Mouse (Mus musculus): Measurements from ENCODE around the gene Oas2. TPM values are rescaled to one million over a fixed set of nuclear protein-coding genes. Genes with fewer than 3 reads are reported as not detected.

Gene Oas2
- polyA plus RNA-seq, 1 experiment from 2014 or later: 0.60 TPM

GRCm38 (mm10) chr5:120703660-120704059, 46.0 kb downstream of the Oas2 start:
- no peak overlapping the region for H3K27ac ChIP-seq
- H3K9me3 ChIP-seq: no peaks in the 10 kb centered on the region
- H3K4me2 ChIP-seq (replicated peaks): no peak overlapping the region
- H3K36me3 ChIP-seq: no peaks in the 10 kb centered on the region
- no peak for ATAC-seq
- H3K4me1 ChIP-seq (replicated peaks): peaks cover 6% of the 10 kb centered on the region; the same call in 1 of the 2 replicates
- 0 out of 2 replicates have a peak, but pooled peaks cover 15% of the 10 kb centered on the region for H3K27me3 ChIP-seq (replicated peaks)
- no peak overlapping the region for H3K9ac ChIP-seq
- WGBS: 75% methylated on average over 3 of the region's 3 CpGs
- H3K4me3 ChIP-seq (replicated peaks): no peak overlapping the region

- no peak for ATAC-seq
- peaks cover 6% of the 10 kb centered on the region; the same call in 1 of the 2 replicates for H3K4me1 ChIP-seq (replicated peaks)
- 75% methylated on average over 2 of the region's 2 CpGs for whole genome bisulfite sequencing
Measured at GRCm38 (mm10) chr5:120702969-120703368, 46.7 kb downstream of the Oas2 start.

GRCm38 (mm10) chr5:120702421-120702820, 47.2 kb downstream of the Oas2 start:
- H3K4me1 ChIP-seq (replicated peaks): peaks cover 6% of the 10 kb centered on the region; the same call in 1 of the 2 replicates
- 0 out of 2 replicates have a peak, but pooled peaks cover 8% of the 10 kb centered on the region for H3K27me3 ChIP-seq (replicated peaks)
- H3K4me2 ChIP-seq (replicated peaks): no peak overlapping the region
- no peak for ATAC-seq
- no peak overlapping the region for H3K9ac ChIP-seq
- 93% methylated on average over 4 of the region's 4 CpGs for WGBS
- H3K9me3 ChIP-seq: no peaks in the 10 kb centered on the region
- H3K4me3 ChIP-seq (replicated peaks): no peak overlapping the region
- H3K27ac ChIP-seq: no peak overlapping the region
- no peaks in the 10 kb centered on the region for H3K36me3 ChIP-seq

More at GRCm38 (mm10) chr5:120702969-120703368, 46.7 kb downstream of the Oas2 start:
- Histone ChIP-seq H3K4me3 (replicated peaks) (no peak overlapping the region), H3K27ac (no peak overlapping the region), H3K27me3 (replicated peaks) (0 out of 2 replicates have a peak, but pooled peaks cover 8% of the 10 kb centered on the region), H3K36me3 (no peaks in the 10 kb centered on the region), H3K9ac (no peak overlapping the region), H3K9me3 (no peaks in the 10 kb centered on the region), H3K4me2 (replicated peaks) (no peak overlapping the region)

GRCm38 (mm10) chr5:120700996-120701790, 48.5 kb downstream of the Oas2 start:
- H3K9ac ChIP-seq: no peak overlapping the region
- no peak overlapping the region for H3K4me3 ChIP-seq (replicated peaks)
- no peaks in the 10 kb centered on the region for H3K36me3 ChIP-seq
- peaks cover 18% of the 10 kb centered on the region for H3K27me3 ChIP-seq (replicated peaks)
- WGBS: 63% methylated on average over 11 of the region's 11 CpGs
- ATAC-seq: no peak
- H3K4me1 ChIP-seq (replicated peaks): no peaks in the 10 kb centered on the region; the same call in 1 of the 2 replicates
- no peaks in the 10 kb centered on the region for H3K9me3 ChIP-seq
- no peak overlapping the region for H3K27ac ChIP-seq
- H3K4me2 ChIP-seq (replicated peaks): no peak overlapping the region

- 54% methylated on average over 16 of the region's 16 CpGs for WGBS
- no peaks in the 10 kb centered on the region for H3K36me3 ChIP-seq
- no peaks in the 10 kb centered on the region for H3K9me3 ChIP-seq
- H3K9ac ChIP-seq: no peak overlapping the region
- H3K4me2 ChIP-seq (replicated peaks): no peak overlapping the region
- peaks cover 5% of the 10 kb centered on the region; the same call in 1 of the 2 replicates for H3K4me1 ChIP-seq (replicated peaks)
- peaks cover 36% of the 10 kb centered on the region for H3K27me3 ChIP-seq (replicated peaks)
- no peak overlapping the region for H3K27ac ChIP-seq
- no peak for ATAC-seq
- no peak overlapping the region for H3K4me3 ChIP-seq (replicated peaks)
Measured at GRCm38 (mm10) chr5:120698801-120699391, 50.8 kb downstream of the Oas2 start.

- H3K27me3 ChIP-seq (replicated peaks): peaks cover 40% of the 10 kb centered on the region
- no peak overlapping the region for H3K27ac ChIP-seq
- no peaks in the 10 kb centered on the region for H3K36me3 ChIP-seq
- no peaks in the 10 kb centered on the region for H3K9me3 ChIP-seq
- no peak overlapping the region for H3K4me3 ChIP-seq (replicated peaks)
- ATAC-seq: no peak
- WGBS: 55% methylated on average over 3 of the region's 3 CpGs
- H3K4me1 ChIP-seq (replicated peaks): peaks cover 5% of the 10 kb centered on the region; the same call in 1 of the 2 replicates
- no peak overlapping the region for H3K9ac ChIP-seq
- H3K4me2 ChIP-seq (replicated peaks): no peak overlapping the region
Measured at GRCm38 (mm10) chr5:120698181-120698580, 51.5 kb downstream of the Oas2 start.

- H3K27me3 ChIP-seq (replicated peaks): peaks cover 47% of the 10 kb centered on the region
- no peaks in the 10 kb centered on the region for H3K9me3 ChIP-seq
- no peak overlapping the region for H3K9ac ChIP-seq
- no peaks in the 10 kb centered on the region for H3K36me3 ChIP-seq
- no peak for ATAC-seq
- H3K4me2 ChIP-seq (replicated peaks): no peak overlapping the region
- H3K4me1 ChIP-seq (replicated peaks): peaks cover 5% of the 10 kb centered on the region; the same call in 1 of the 2 replicates
- no peak overlapping the region for H3K27ac ChIP-seq
- H3K4me3 ChIP-seq (replicated peaks): no peak overlapping the region
- WGBS: 56% methylated on average over 4 of the region's 4 CpGs
Measured at GRCm38 (mm10) chr5:120696865-120697264, 52.8 kb downstream of the Oas2 start.

GRCm38 (mm10) chr5:120696057-120696743, 53.5 kb downstream of the Oas2 start:
- Histone ChIP-seq H3K9ac (no peak overlapping the region), H3K9me3 (no peaks in the 10 kb centered on the region), H3K4me2 (replicated peaks) (no peak overlapping the region), H3K4me1 (replicated peaks) (peaks cover 5% of the 10 kb centered on the region; the same call in 1 of the 2 replicates), H3K4me3 (replicated peaks) (no peak overlapping the region), H3K27ac (no peak overlapping the region), H3K27me3 (replicated peaks) (peaks cover 47% of the 10 kb centered on the region), H3K36me3 (no peaks in the 10 kb centered on the region)
- 75% methylated on average over 16 of the region's 16 CpGs for WGBS
- ATAC-seq: no peak

GRCm38 (mm10) chr5:120694695-120695074, 55.0 kb downstream of the Oas2 start:
- H3K27me3 ChIP-seq (replicated peaks): peaks cover 47% of the 10 kb centered on the region
- peaks cover 5% of the 10 kb centered on the region; the same call in 1 of the 2 replicates for H3K4me1 ChIP-seq (replicated peaks)
- peak overlapping the region; percentile 34; the same call in 1 of the 2 replicates for H3K4me2 ChIP-seq (replicated peaks)
- no peak for ATAC-seq
- no peak overlapping the region for H3K9ac ChIP-seq
- peak overlapping the region; percentile 9; the same call in 1 of the 2 replicates for H3K4me3 ChIP-seq (replicated peaks)
- no peak overlapping the region for H3K27ac ChIP-seq
- WGBS: 8% methylated on average over 41 of the region's 41 CpGs
- H3K9me3 ChIP-seq: no peaks in the 10 kb centered on the region
- no peaks in the 10 kb centered on the region for H3K36me3 ChIP-seq

GRCm38 (mm10) chr5:120693931-120694694, 55.5 kb downstream of the Oas2 start:
- no peaks in the 10 kb centered on the region for H3K9me3 ChIP-seq
- H3K4me1 ChIP-seq (replicated peaks): peaks cover 5% of the 10 kb centered on the region; the same call in 1 of the 2 replicates
- peak overlapping the region; percentile 9; the same call in 1 of the 2 replicates for H3K4me3 ChIP-seq (replicated peaks)
- H3K9ac ChIP-seq: no peak overlapping the region
- H3K4me2 ChIP-seq (replicated peaks): peak overlapping the region; percentile 34; the same call in 1 of the 2 replicates
- no peak overlapping the region for H3K27ac ChIP-seq
- peaks cover 47% of the 10 kb centered on the region for H3K27me3 ChIP-seq (replicated peaks)
- H3K36me3 ChIP-seq: no peaks in the 10 kb centered on the region
- ATAC-seq: no peak
- 18% methylated on average over 38 of the region's 38 CpGs for WGBS

GRCm38 (mm10) chr5:120692034-120692433, 57.6 kb downstream of the Oas2 start:
- peaks cover 43% of the 10 kb centered on the region for H3K27me3 ChIP-seq (replicated peaks)
- 71% methylated on average over 19 of the region's 19 CpGs for WGBS
- H3K4me2 ChIP-seq (replicated peaks): no peak overlapping the region
- H3K9me3 ChIP-seq: no peaks in the 10 kb centered on the region
- H3K36me3 ChIP-seq: no peaks in the 10 kb centered on the region
- no peak overlapping the region for H3K9ac ChIP-seq
- H3K4me1 ChIP-seq (replicated peaks): peaks cover 5% of the 10 kb centered on the region; the same call in 1 of the 2 replicates
- no peak overlapping the region for H3K27ac ChIP-seq
- no peak overlapping the region for H3K4me3 ChIP-seq (replicated peaks)
- ATAC-seq: no peak
